Mouse (Mus musculus) spleen, adult 2 months (tissue): ENCODE results near the gene Arhgap20. TPM values are rescaled to one million over a fixed set of nuclear protein-coding genes. Genes with fewer than 3 reads are reported as not detected.

ENCODE experiments used
- DNase-seq, 2 experiments: peaks; one replicate each; pipeline versions ENCODE4 v3.0.0 to v3.0.0-alpha.2; 2012 to 2021; ENCODE audit warnings: low spot score in 2 of 2, low read depth in 1 of 2
- H3K27ac ChIP-seq: fragments of 200-500 bp; 2 replicates; pipeline ENCODE4 v1.5.1; 2012; ENCODE audit warnings: low read length, inconsistent platforms; ENCODE audit not compliant: insufficient read depth
- H3K27me3 ChIP-seq: fragments of 200-500 bp; 2 replicates; pipeline ENCODE4 v1.6.1; 2012; ENCODE audit warnings: mild to moderate bottlenecking, moderate library complexity, low read length, inconsistent platforms; ENCODE audit not compliant: control insufficient read depth, insufficient read depth
- H3K36me3 ChIP-seq: fragments of 200-500 bp; 2 replicates; pipeline ENCODE4 v1.6.1; 2012; ENCODE audit warnings: mild to moderate bottlenecking, low read length, inconsistent platforms; ENCODE audit not compliant: control insufficient read depth, insufficient read depth
- H3K4me1 ChIP-seq: fragments of 200-500 bp; 2 replicates; pipeline ENCODE4 v1.6.1; 2011; ENCODE audit warnings: inconsistent platforms; ENCODE audit not compliant: control insufficient read depth, insufficient read depth, insufficient read length
- H3K4me3 ChIP-seq: fragments of 200-500 bp; 2 replicates; pipeline ENCODE4 v1.5.1; 2011; ENCODE audit warnings: mild to moderate bottlenecking, inconsistent platforms; ENCODE audit not compliant: insufficient read depth, insufficient read length; ENCODE audit errors: extremely low read depth
- CTCF ChIP-seq: fragments of 200-500 bp; IDR thresholded peaks from 2 replicates; pipeline ENCODE4 v1.5.1; 2011; ENCODE audit warnings: mild to moderate bottlenecking, inconsistent platforms; ENCODE audit not compliant: insufficient read depth, insufficient read length, insufficient replicate concordance; ENCODE audit errors: extremely low read depth
- POLR2A ChIP-seq: fragments of 200-500 bp; IDR thresholded peaks from 2 replicates; pipeline ENCODE4 v1.6.1; 2011; ENCODE audit warnings: low read depth, low read length, inconsistent platforms
- WGBS: fragments of 180-500 bp; shearing (Covaris S2); methylation state at CpG from one replicate; pipeline ENCODE4 v1.1.7; 2018; 5-methylcytosine and 5-hydroxymethylcytosine counted together
- polyA plus RNA-seq: library from polyadenylated mRNA; depleted of rRNA; stranded (reverse); fragments of >200 nt; gene quantifications from 2 replicates; pipeline ENCODE4 v1.2.3, GENCODE M21; 2012

Gene Arhgap20
- polyA plus RNA-seq, 1 experiment, result 0.77 TPM

DNA sequence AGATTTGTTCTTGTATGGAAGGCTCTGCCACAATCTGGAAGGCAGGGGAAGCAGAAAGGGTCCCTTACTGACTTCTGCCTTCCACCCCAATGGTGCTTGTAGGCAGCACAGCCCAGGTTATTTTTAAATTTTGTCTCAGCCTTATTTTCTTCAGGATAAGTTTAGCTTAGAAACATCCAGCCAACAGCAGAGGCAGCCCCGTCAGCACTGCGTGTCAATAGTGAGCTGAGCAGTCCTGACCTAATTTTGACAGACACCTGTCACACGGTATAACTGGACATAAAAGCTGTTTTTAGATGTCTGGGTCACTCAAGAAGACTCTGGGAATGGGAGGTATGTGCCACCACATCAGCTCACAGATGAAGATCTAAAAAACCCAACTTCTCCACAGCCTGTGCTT, 9.1 kb downstream of the Arhgap20 start:
- H3K27me3 ChIP-seq, result no peaks in the 10 kb centered on the region
- WGBS, result 92% methylated on average over 3 of the region's 3 CpGs
- H3K27ac ChIP-seq, result no peak overlapping the region
- no peak overlapping the region for H3K4me3 ChIP-seq
- H3K36me3 ChIP-seq, result no peaks in the 10 kb centered on the region
- DNase-seq, result no peak
- no peaks in the 10 kb centered on the region for H3K4me1 ChIP-seq
- no peak for TF ChIP-seq CTCF
- TF ChIP-seq POLR2A, result no peak

DNA sequence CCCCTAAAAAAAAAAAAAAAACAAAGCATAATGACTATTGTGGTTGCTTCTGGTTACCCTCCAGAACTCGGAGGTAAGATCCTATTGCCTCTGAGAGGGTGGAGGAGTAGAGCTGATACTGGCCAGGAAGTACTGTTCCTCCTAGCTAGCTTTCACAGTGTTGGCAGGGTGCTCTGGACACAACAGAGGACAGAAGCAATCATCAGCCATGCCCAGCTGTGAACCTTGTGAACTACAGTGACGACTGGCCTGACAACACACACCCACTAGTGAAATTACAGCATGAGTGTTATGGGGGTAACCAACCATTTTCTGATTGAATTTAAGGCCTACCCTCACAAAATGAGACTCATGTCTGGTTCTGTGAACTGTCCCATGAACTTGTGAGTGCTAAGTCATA, 11.3 kb downstream of the Arhgap20 start:
- WGBS, result 69% methylated on average over 2 of the region's 2 CpGs
- no peak overlapping the region for H3K27ac ChIP-seq
- no peak overlapping the region for H3K4me3 ChIP-seq
- no peak for DNase-seq
- TF ChIP-seq POLR2A (no peak), CTCF (no peak)
- no peaks in the 10 kb centered on the region for H3K27me3 ChIP-seq
- H3K36me3 ChIP-seq, result no peaks in the 10 kb centered on the region
- no peaks in the 10 kb centered on the region for H3K4me1 ChIP-seq

DNA sequence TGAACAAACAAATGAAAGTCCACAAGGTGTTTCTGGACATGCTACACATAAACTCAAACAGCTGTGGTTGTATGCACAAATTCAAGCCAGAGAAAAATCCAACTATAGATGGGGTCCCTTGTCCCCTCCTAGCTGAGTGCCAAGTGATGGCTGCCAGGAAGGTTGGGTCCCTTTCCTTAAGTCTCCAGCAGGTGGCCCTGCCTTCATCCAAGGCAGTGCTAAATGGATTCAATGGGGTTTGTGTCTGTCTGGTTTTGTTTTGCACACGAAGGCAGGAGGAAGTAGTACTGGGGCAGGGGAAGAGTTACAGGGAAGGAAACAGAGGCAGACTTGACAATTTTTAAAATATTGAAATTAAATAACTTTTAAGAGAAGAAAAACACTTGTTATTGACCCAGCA, 12.0 kb downstream of the Arhgap20 start:
- TF ChIP-seq POLR2A, result no peak
- no peak for TF ChIP-seq CTCF
- no peak overlapping the region for H3K4me3 ChIP-seq
- DNase-seq, result no peak
- 6% methylated on average over 1 of the region's 1 CpGs for WGBS
- H3K4me1 ChIP-seq, result no peaks in the 10 kb centered on the region
- no peak overlapping the region for H3K27ac ChIP-seq
- H3K27me3 ChIP-seq, result no peaks in the 10 kb centered on the region
- H3K36me3 ChIP-seq, result no peaks in the 10 kb centered on the region

DNA sequence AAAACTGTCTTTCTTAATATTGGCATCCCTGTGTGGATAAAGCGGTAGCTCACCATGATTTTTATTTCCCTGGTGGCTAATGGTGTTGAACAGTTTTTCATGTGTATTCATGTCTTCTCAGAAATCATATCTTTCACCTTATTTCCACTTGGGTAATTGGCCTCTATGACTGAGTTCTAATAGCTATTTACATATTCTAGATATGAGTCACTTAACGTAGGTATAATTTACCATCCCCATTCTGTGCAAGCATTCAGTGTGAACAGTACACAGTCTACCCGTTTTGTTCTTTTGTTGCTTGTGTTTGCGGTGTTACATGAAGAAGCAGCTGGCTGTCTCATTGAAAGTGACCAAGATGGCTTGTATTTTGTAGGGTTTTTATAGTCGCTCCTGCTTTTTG, 14.1 kb downstream of the Arhgap20 start:
- WGBS, result 90% methylated on average over 5 of the region's 5 CpGs
- Histone ChIP-seq H3K36me3 (no peaks in the 10 kb centered on the region), H3K27ac (no peak overlapping the region), H3K4me1 (no peaks in the 10 kb centered on the region), H3K4me3 (no peak overlapping the region), H3K27me3 (no peaks in the 10 kb centered on the region)
- TF ChIP-seq POLR2A (no peak), CTCF (no peak)
- DNase-seq, result no peak

DNA sequence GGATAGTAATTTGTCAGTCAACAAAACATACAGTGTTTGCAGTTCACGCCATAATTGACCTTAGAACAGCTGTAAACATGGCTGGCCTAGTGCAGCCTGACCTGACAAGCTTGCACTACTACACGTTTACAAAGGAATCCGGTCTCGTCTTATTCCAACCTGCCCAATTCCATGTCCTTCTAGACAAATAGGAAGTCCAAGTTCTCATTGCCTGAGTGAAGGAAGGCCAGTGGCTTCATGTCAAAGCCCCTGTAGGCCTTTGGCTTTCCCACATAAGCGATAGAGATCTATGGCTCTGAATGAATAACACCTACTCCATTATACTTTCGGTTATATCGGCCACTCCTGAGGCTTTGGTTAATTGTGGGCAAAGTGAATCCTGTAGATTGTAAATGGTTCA, 16.0 kb downstream of the Arhgap20 start:
- H3K4me3 ChIP-seq, result no peak overlapping the region
- 90% methylated on average over 7 of the region's 7 CpGs for WGBS
- no peak overlapping the region for H3K27ac ChIP-seq
- no peaks in the 10 kb centered on the region for H3K4me1 ChIP-seq
- no peaks in the 10 kb centered on the region for H3K36me3 ChIP-seq
- DNase-seq, result no peak
- no peaks in the 10 kb centered on the region for H3K27me3 ChIP-seq
- TF ChIP-seq POLR2A, result no peak

DNA sequence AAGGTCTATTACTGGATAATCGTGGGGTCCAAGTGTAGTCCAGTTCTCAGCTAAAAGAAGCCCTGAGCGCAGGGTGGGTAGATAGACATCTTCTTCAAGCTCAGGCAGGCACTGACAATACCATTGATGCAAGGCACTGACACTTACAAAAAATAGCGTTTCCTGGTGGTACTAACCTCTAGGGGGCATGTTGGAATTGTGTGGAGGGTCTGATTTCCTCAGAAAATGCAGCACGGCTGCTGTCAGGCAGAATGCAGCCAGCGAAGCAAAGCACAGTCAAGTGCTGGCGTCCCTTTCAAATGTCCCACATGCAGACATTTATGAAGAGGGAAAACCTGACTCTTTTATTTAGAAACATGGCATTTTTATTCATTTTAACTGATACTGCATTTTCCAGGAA, 22.2 kb downstream of the Arhgap20 start:
- DNase-seq, result no peak
- Histone ChIP-seq H3K27ac (no peak overlapping the region), H3K4me3 (no peak overlapping the region), H3K4me1 (no peaks in the 10 kb centered on the region), H3K27me3 (no peaks in the 10 kb centered on the region), H3K36me3 (no peaks in the 10 kb centered on the region)
- TF ChIP-seq CTCF, result no peak
- no peak for TF ChIP-seq POLR2A
- WGBS, result 59% methylated on average over 6 of the region's 6 CpGs

DNA sequence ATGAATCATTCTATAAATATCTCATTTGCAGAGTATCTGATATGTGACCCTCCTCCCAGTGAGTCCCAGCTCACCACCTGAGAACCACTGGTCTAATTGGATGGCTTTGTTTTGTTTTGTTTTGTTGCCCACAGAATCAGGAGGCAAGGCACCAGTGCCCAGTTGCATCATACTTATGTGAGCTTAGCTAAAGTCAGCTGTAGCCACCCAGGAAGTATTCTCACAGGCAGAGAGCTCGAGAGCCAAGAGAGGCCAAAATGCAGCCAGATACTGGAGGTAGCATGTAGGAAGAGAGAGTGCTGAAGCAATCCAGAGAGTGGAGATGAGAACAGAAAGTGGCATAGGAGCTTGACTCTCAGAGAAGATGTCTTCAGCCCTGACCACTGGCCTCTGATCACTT, 23.3 kb downstream of the Arhgap20 start:
- no peak overlapping the region for H3K4me3 ChIP-seq
- H3K36me3 ChIP-seq, result no peaks in the 10 kb centered on the region
- no peak for DNase-seq
- H3K27me3 ChIP-seq, result no peaks in the 10 kb centered on the region
- H3K4me1 ChIP-seq, result no peaks in the 10 kb centered on the region
- TF ChIP-seq CTCF, result no peak
- TF ChIP-seq POLR2A, result no peak
- H3K27ac ChIP-seq, result no peak overlapping the region
- 59% methylated on average over 1 of the region's 1 CpGs for WGBS

DNA sequence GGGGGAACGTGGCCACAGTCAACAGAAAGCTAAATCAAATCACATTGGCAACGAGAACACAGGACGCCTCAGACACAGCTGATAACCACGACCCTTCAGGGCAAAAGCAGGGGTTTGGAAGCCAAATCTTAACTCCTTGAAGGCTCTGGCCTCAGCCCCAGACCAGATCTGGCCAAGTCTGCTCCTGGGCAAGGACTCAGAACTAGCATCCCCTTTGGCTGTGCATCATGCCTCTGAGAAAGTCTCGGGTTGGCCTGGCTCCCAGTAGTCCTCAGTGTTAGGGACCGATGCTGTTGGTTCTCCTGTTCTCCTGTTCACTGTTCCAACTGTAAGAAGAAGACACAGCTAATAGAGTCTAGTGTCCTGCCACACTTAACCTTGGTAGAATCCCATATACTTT, 30.1 kb downstream of the Arhgap20 start:
- 74% methylated on average over 6 of the region's 6 CpGs for WGBS
- DNase-seq, result no peak
- TF ChIP-seq CTCF (no peak), POLR2A (no peak)
- Histone ChIP-seq H3K36me3 (no peaks in the 10 kb centered on the region), H3K4me1 (no peaks in the 10 kb centered on the region), H3K27me3 (no peaks in the 10 kb centered on the region), H3K27ac (no peak overlapping the region), H3K4me3 (no peak overlapping the region)
